Mouse (Mus musculus): Measurements from ENCODE around the gene Rhbdl2. TPM values are rescaled to one million over a fixed set of nuclear protein-coding genes. Genes with fewer than 3 reads are reported as not detected.

Gene Rhbdl2
- polyA plus RNA-seq (2012; rRNA removed), result 23.9 and 35.7 TPM in 2 replicates

GRCm38 (mm10) chr4:123787191-123787985 is at the start of gene Rhbdl2:
TSS of gene Rhbdl2 (plus strand) at chr4:123787874.

GRCm38 (mm10) chr4:123750152-123750651 is 37.5 kb upstream of the Rhbdl2 start, which contains the start of gene Akirin1:
TSS of gene Akirin1 (minus strand) at chr4:123750345.

GRCm38 (mm10) chr4:123859379-123859778 is 71.7 kb downstream of the Rhbdl2 start, which contains the start of gene 4933427I04Rik:
TSS of gene 4933427I04Rik (plus strand) at chr4:123859679.

Other genes with a start within 250 kb of the Rhbdl2 start
- gene Macf1, start 103.5 kb upstream of the Rhbdl2 start, polyA plus RNA-seq (2012; rRNA removed), result 48.5 and 53.1 TPM in 2 replicates
- gene Ndufs5, start 69.7 kb upstream of the Rhbdl2 start, polyA plus RNA-seq (2012; rRNA removed), result 34.4 and 64.0 TPM in 2 replicates
- gene Akirin1, start 37.5 kb upstream of the Rhbdl2 start, polyA plus RNA-seq (2012; rRNA removed), result 36.5 and 37.8 TPM in 2 replicates
- not detected in 2 replicates for gene 4933427I04Rik, start 71.8 kb downstream of the Rhbdl2 start, polyA plus RNA-seq (2012; rRNA removed)
- gene Mycbp, start 117.0 kb downstream of the Rhbdl2 start, polyA plus RNA-seq (2012; rRNA removed), result 8.8 and 12.7 TPM in 2 replicates
- 31.2 and 36.9 TPM in 2 replicates for gene Rragc, start 129.6 kb downstream of the Rhbdl2 start, polyA plus RNA-seq (2012; rRNA removed)
- 0.29 TPM in 1 of 2 replicates, not detected in the other for gene 4930535I16Rik, start 130.1 kb downstream of the Rhbdl2 start, polyA plus RNA-seq (2012; rRNA removed)